Mouse (Mus musculus) spleen, adult 2 months (tissue): Measurements from ENCODE around the gene Grik4.

ENCODE experiments used
- CTCF ChIP-seq: fragments of 200-500 bp; IDR thresholded peaks from 2 replicates; pipeline ENCODE4 v1.5.1; 2011; ENCODE audit warnings: mild to moderate bottlenecking, inconsistent platforms; ENCODE audit not compliant: insufficient read depth, insufficient read length, insufficient replicate concordance; ENCODE audit errors: extremely low read depth
- POLR2A ChIP-seq: fragments of 200-500 bp; IDR thresholded peaks from 2 replicates; pipeline ENCODE4 v1.6.1; 2011; ENCODE audit warnings: low read depth, low read length, inconsistent platforms

DNA sequence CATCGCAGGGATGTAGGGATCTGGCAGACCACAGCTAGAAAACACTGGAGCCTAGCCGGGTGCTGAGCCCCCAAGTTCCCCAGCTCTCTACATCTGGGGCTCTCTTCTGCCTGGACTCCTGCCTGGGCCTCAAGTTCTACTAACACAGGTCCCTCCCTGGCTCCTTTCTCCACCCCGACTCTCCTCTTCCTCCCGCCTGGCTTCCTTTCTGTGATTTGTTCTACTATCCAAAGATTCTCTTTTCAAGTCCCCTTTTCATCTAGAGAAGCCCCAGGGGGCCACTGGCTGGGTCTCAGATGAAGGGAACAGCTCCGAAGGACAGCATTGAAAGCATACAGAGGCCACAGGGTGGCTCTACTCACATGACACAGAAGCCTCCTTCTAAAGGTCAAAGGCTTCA is 151.9 kb downstream of the Grik4 start:
- TF ChIP-seq POLR2A, result no peak
- TF ChIP-seq CTCF, result no peak
